Mouse (Mus musculus) MEL (cell line): ENCODE measurements around the gene Slc16a11. TPM values are rescaled to one million over a fixed set of nuclear protein-coding genes. Genes with fewer than 3 reads are reported as not detected.

ENCODE experiments used
- DNase-seq: peaks from one replicate; pipeline ENCODE4 v3.0.0; 2011; ENCODE audit warnings: low read depth, low spot score
- H3K27ac ChIP-seq: 2 replicates; pipeline ENCODE4 v1.5.1; 2012; ENCODE audit warnings: low read depth, mild to moderate bottlenecking, control low read depth, low read length, moderate library complexity; ENCODE audit not compliant: control insufficient read depth
- H3K27me3 ChIP-seq, 2 experiments: fragments of 150-350 bp in 1 of 2; sonication (generic) in 1 of 2; 2 replicates each; pipeline ENCODE4 v1.6.1; 2012; ENCODE audit warnings: low read length in 2 of 2, mild to moderate bottlenecking in 2 of 2, improper control_type of control experiment in 1 of 2, moderate library complexity in 1 of 2; ENCODE audit not compliant: insufficient read depth in 2 of 2, control insufficient read depth in 1 of 2
- H3K36me3 ChIP-seq, 2 experiments: 2 replicates each; pipeline ENCODE4 v1.6.1; 2012 to 2014; ENCODE audit warnings: low read length in 2 of 2, improper control_type of control experiment in 1 of 2, inconsistent platforms in 1 of 2, mild to moderate bottlenecking in 1 of 2; ENCODE audit not compliant: insufficient read depth in 2 of 2, control insufficient read depth in 1 of 2
- H3K4me1 ChIP-seq, 2 experiments: fragments of 150-350 bp in 1 of 2; sonication (generic) in 1 of 2; 2 replicates each; pipeline ENCODE4 v1.6.1; 2012; ENCODE audit warnings: low read length in 2 of 2, improper control_type of control experiment in 1 of 2, mild to moderate bottlenecking in 1 of 2; ENCODE audit not compliant: insufficient read depth in 2 of 2, control insufficient read depth in 1 of 2
- H3K4me3 ChIP-seq, 2 experiments: fragments of 150-350 bp in 1 of 2; sonication (generic) in 1 of 2; 2 replicates each; pipeline ENCODE4 v1.5.1; 2012; ENCODE audit warnings: low read depth in 2 of 2, low read length in 2 of 2, mild to moderate bottlenecking in 2 of 2, moderate library complexity in 2 of 2, control low read depth in 1 of 2, improper control_type of control experiment in 1 of 2; ENCODE audit not compliant: control insufficient read depth in 1 of 2, insufficient read depth in 1 of 2
- H3K79me2 ChIP-seq: 2 replicates; pipeline ENCODE4 v1.6.1; 2012; ENCODE audit warnings: mild to moderate bottlenecking, low read length, moderate library complexity; ENCODE audit not compliant: control insufficient read depth, poor library complexity, insufficient read depth
- H3K9ac ChIP-seq: 2 replicates; pipeline ENCODE4 v1.6.1; 2012; ENCODE audit warnings: low read depth, mild to moderate bottlenecking, control low read depth, low read length, moderate library complexity; ENCODE audit not compliant: control insufficient read depth, poor library complexity, severe bottlenecking
- H3K9me3 ChIP-seq: fragments of 150-350 bp; sonication (generic); replicated peaks from 2 replicates; pipeline ENCODE4 v1.6.1; 2012; ENCODE audit warnings: mild to moderate bottlenecking, low read length, improper control_type of control experiment, moderate library complexity; ENCODE audit not compliant: insufficient read depth
- BHLHE40 ChIP-seq: IDR thresholded peaks from 2 replicates; pipeline ENCODE4 v1.6.1; 2012; ENCODE audit warnings: low read depth, mild to moderate bottlenecking, inconsistent platforms, low read length, improper control_type of control experiment, borderline replicate concordance
- CHD1 ChIP-seq: IDR thresholded peaks from 2 replicates; pipeline ENCODE4 v1.6.1; 2012; ENCODE audit warnings: low read depth, mild to moderate bottlenecking, inconsistent platforms, low read length, improper control_type of control experiment
- CHD2 ChIP-seq: IDR thresholded peaks from 2 replicates; pipeline ENCODE4 v1.6.1; 2011; ENCODE audit warnings: low read length, improper control_type of control experiment
- CTCF ChIP-seq, 3 experiments: IDR thresholded peaks in 2 of 3; conservative IDR thresholded peaks in 1 of 3; 2 replicates each; pipeline ENCODE4 v1.5.1; 2011 to 2012; ENCODE audit warnings: low read length in 3 of 3, low read depth in 2 of 3, mild to moderate bottlenecking in 2 of 3, improper control_type of control experiment in 1 of 3, inconsistent platforms in 1 of 3, mixed read lengths in 1 of 3, moderate library complexity in 1 of 3; ENCODE audit not compliant: control insufficient read depth in 1 of 3, insufficient read depth in 1 of 3, poor library complexity in 1 of 3, severe bottlenecking in 1 of 3
- E2F4 ChIP-seq: IDR thresholded peaks from 2 replicates; pipeline ENCODE4 v1.6.1; 2011; ENCODE audit warnings: low read depth, low read length, improper control_type of control experiment, borderline replicate concordance
- ELF1 ChIP-seq: IDR thresholded peaks from 2 replicates; pipeline ENCODE4 v1.6.1; 2014; ENCODE audit warnings: low read depth, mild to moderate bottlenecking, inconsistent platforms, low read length, improper control_type of control experiment, moderate library complexity
- EP300 ChIP-seq, 2 experiments: IDR thresholded peaks; 2 replicates each; pipeline ENCODE4 v1.6.1; 2011; ENCODE audit warnings: improper control_type of control experiment in 2 of 2, low read length in 2 of 2, low read depth in 1 of 2, mild to moderate bottlenecking in 1 of 2
- ETS1 ChIP-seq: IDR thresholded peaks from 2 replicates; pipeline ENCODE4 v1.6.1; 2012; ENCODE audit warnings: low read depth, mild to moderate bottlenecking, inconsistent platforms, low read length, improper control_type of control experiment, moderate library complexity
- GABPA ChIP-seq: IDR thresholded peaks from 2 replicates; pipeline ENCODE4 v1.6.1; 2012; ENCODE audit warnings: low read depth, mild to moderate bottlenecking, inconsistent platforms, low read length, improper control_type of control experiment, moderate library complexity
- GATA1 ChIP-seq: IDR thresholded peaks from 2 replicates; pipeline ENCODE4 v1.6.1; 2011; ENCODE audit warnings: low read depth, low read length, improper control_type of control experiment
- HCFC1 ChIP-seq: IDR thresholded peaks from 2 replicates; pipeline ENCODE4 v1.6.1; 2012; ENCODE audit warnings: low read depth, mild to moderate bottlenecking, inconsistent platforms, low read length, improper control_type of control experiment, moderate library complexity
- MAFK ChIP-seq: IDR thresholded peaks from 2 replicates; pipeline ENCODE4 v1.6.1; 2011; ENCODE audit warnings: low read depth, mild to moderate bottlenecking, low read length, improper control_type of control experiment, borderline replicate concordance
- MAZ ChIP-seq: IDR thresholded peaks from 2 replicates; pipeline ENCODE4 v1.6.1; 2012; ENCODE audit warnings: low read depth, mild to moderate bottlenecking, inconsistent platforms, low read length, improper control_type of control experiment
- MXI1 ChIP-seq: IDR thresholded peaks from 2 replicates; pipeline ENCODE4 v1.6.1; 2011; ENCODE audit warnings: mild to moderate bottlenecking, low read depth, low read length, improper control_type of control experiment
- MYC ChIP-seq: IDR thresholded peaks from 2 replicates; pipeline ENCODE4 v1.6.1; 2011; ENCODE audit warnings: low read depth, mild to moderate bottlenecking, low read length, improper control_type of control experiment, moderate library complexity
- NRF1 ChIP-seq: IDR thresholded peaks from 2 replicates; pipeline ENCODE4 v1.6.1; 2014; ENCODE audit warnings: low read depth, mild to moderate bottlenecking, inconsistent platforms, low read length, improper control_type of control experiment, moderate library complexity; ENCODE audit not compliant: poor library complexity, insufficient read depth, severe bottlenecking
- POLR2A ChIP-seq, 2 experiments: IDR thresholded peaks; 2 replicates each; pipeline ENCODE4 v1.6.1; 2011 to 2012; ENCODE audit warnings: low read length in 2 of 2, mild to moderate bottlenecking in 2 of 2, control low read depth in 1 of 2, improper control_type of control experiment in 1 of 2, low read depth in 1 of 2, moderate library complexity in 1 of 2; ENCODE audit not compliant: control insufficient read depth in 1 of 2, insufficient read depth in 1 of 2, poor library complexity in 1 of 2
- POLR2AphosphoS2 ChIP-seq: IDR thresholded peaks from 2 replicates; pipeline ENCODE4 v1.6.1; 2011; ENCODE audit warnings: low read length, improper control_type of control experiment
- POLR2AphosphoS5 ChIP-seq: IDR thresholded peaks from 2 replicates; pipeline ENCODE4 v1.6.1; 2012; ENCODE audit warnings: low read depth, borderline replicate concordance, mild to moderate bottlenecking, inconsistent platforms, low read length, moderate library complexity, mixed read lengths
- RAD21 ChIP-seq: IDR thresholded peaks from 2 replicates; pipeline ENCODE4 v1.6.1; 2011; ENCODE audit warnings: mild to moderate bottlenecking, low read depth, low read length, improper control_type of control experiment
- RCOR1 ChIP-seq: IDR thresholded peaks from 2 replicates; pipeline ENCODE4 v1.6.1; 2012; ENCODE audit warnings: low read depth, mild to moderate bottlenecking, inconsistent platforms, low read length, improper control_type of control experiment
- SIN3A ChIP-seq: IDR thresholded peaks from 2 replicates; pipeline ENCODE4 v1.6.1; 2012; ENCODE audit warnings: low read length, improper control_type of control experiment, inconsistent platforms
- SMC3 ChIP-seq: IDR thresholded peaks from 2 replicates; pipeline ENCODE4 v1.6.1; 2011; ENCODE audit warnings: low read depth, low read length, improper control_type of control experiment
- TAL1 ChIP-seq: IDR thresholded peaks from 2 replicates; pipeline ENCODE4 v1.6.1; 2012; ENCODE audit warnings: mild to moderate bottlenecking, inconsistent platforms, low read length, moderate library complexity, mixed read lengths
- TCF12 ChIP-seq: IDR thresholded peaks from 2 replicates; pipeline ENCODE4 v1.6.1; 2014; ENCODE audit warnings: low read depth, mild to moderate bottlenecking, inconsistent platforms, low read length, improper control_type of control experiment, moderate library complexity
- UBTF ChIP-seq: IDR thresholded peaks from 2 replicates; pipeline ENCODE4 v1.6.1; 2012; ENCODE audit warnings: low read depth, mild to moderate bottlenecking, inconsistent platforms, low read length, improper control_type of control experiment, moderate library complexity, borderline replicate concordance; ENCODE audit not compliant: insufficient read depth
- USF2 ChIP-seq, 2 experiments: IDR thresholded peaks; 2 replicates each; pipeline ENCODE4 v1.6.1; 2011 to 2012; ENCODE audit warnings: improper control_type of control experiment in 2 of 2, low read length in 2 of 2, borderline replicate concordance in 1 of 2, inconsistent platforms in 1 of 2, low read depth in 1 of 2, mild to moderate bottlenecking in 1 of 2; ENCODE audit not compliant: insufficient read depth in 1 of 2
- ZC3H11A ChIP-seq: IDR thresholded peaks from 2 replicates; pipeline ENCODE4 v1.6.1; 2012; ENCODE audit warnings: low read depth, mild to moderate bottlenecking, inconsistent platforms, low read length, improper control_type of control experiment
- ZKSCAN1 ChIP-seq: IDR thresholded peaks from 2 replicates; pipeline ENCODE4 v1.6.1; 2012; ENCODE audit warnings: low read depth, mild to moderate bottlenecking, inconsistent platforms, low read length, improper control_type of control experiment, moderate library complexity
- ZMIZ1 ChIP-seq: IDR thresholded peaks from 2 replicates; pipeline ENCODE4 v1.6.1; 2012; ENCODE audit warnings: low read depth, mild to moderate bottlenecking, inconsistent platforms, low read length, improper control_type of control experiment, moderate library complexity
- ZNF384 ChIP-seq: IDR thresholded peaks from 2 replicates; pipeline ENCODE4 v1.6.1; 2012; ENCODE audit warnings: low read depth, mild to moderate bottlenecking, inconsistent platforms, low read length, improper control_type of control experiment
- polyA plus RNA-seq, 2 experiments: library from polyadenylated mRNA; stranded (reverse) in 1 of 2; unstranded in 1 of 2; fragments of >175 nt in 1 of 2; fragments of >200 nt in 1 of 2; gene quantifications; 2 replicates each; pipeline versions ENCODE4 v1.2.1 to v1.2.4; 2012; ENCODE audit warnings: low replicate concordance in 2 of 2, low read depth in 1 of 2; ENCODE audit not compliant: insufficient read length in 2 of 2, insufficient read depth in 1 of 2, missing spikeins in 1 of 2
- total RNA-seq: library from RNA; depleted of rRNA; stranded (reverse); fragments of 300-350 nt; gene quantifications from 2 replicates; pipeline ENCODE4 v1.2.3, GENCODE M21; 2012

Slc16a11 gene
- total and polyA plus RNA-seq, 3 experiments = 0.31 to 1.2 TPM; not detected in 1

GRCm38 (mm10) chr11:70172298-70172697, 40.3 kb upstream of the Slc16a11 start:
- no peaks in the 10 kb centered on the region for H3K79me2 ChIP-seq
- H3K36me3 ChIP-seq = peaks cover 0 to 2% of the 10 kb centered on the region in 2 experiments; a peak in 1 of 4 replicates
- no peak overlapping the region for H3K9ac ChIP-seq
- no peak overlapping the region for H3K4me3 ChIP-seq
- H3K9me3 ChIP-seq = no peaks in the 10 kb centered on the region
- H3K27ac ChIP-seq = no peak overlapping the region
- no peaks in the 10 kb centered on the region for H3K27me3 ChIP-seq
- TF ChIP-seq CTCF (IDR thresholded peaks at IDR 0.05 in 2 of 3, conservative IDR thresholded peaks at IDR 0.05 in 1 of 3; ENCODE audit: control insufficient read depth in 1 of 3, insufficient read depth in 1 of 3, low read depth in 2 of 3, low read length in 3 of 3, poor library complexity in 1 of 3, severe bottlenecking in 1 of 3) (peak in 2 of 3 experiments; percentile 43 to 66; a peak in 4 of 6 replicates), ZKSCAN1 (no peak), USF2 (IDR thresholded peaks at IDR 0.05; ENCODE audit: borderline replicate concordance in 1 of 2, insufficient read depth in 1 of 2, low read depth in 1 of 2, low read length in 2 of 2) (no peak), MAZ (no peak), GATA1 (no peak), MXI1 (no peak), ZNF384 (no peak), BHLHE40 (no peak), SMC3 (peak; percentile 26; the same call in 1 of the 2 replicates), ZMIZ1 (no peak), MAFK (no peak), ZC3H11A (0 out of 2 replicates have a peak, but pooled peaks have one; percentile 12), HCFC1 (no peak), ETS1 (no peak), TCF12 (no peak), E2F4 (no peak)
- peaks cover 0 to 8% of the 10 kb centered on the region in 2 experiments; a peak in 2 of 4 replicates for H3K4me1 ChIP-seq
- DNase-seq = peak; percentile 46

DNA sequence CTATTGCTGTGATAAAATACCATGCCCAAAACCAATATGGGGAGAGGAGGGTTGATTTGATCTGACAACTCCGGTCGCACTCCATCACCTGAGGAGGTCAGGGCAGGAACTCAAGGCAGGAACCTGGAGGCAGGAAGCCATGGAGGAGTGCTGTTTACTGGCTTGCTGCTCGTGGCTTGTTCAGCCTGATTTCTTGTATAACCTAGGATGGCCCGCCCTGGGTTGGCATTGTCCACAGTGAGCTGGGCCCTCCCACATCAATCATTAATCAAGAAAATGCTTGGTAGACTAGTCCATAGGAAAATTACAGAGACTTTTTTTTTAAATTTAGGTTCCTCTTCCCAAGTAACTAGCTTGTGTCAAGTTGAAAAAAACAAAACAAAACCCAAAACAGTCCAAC, 38.1 kb upstream of the Slc16a11 start:
- Histone ChIP-seq H3K9ac (no peak overlapping the region), H3K4me3 (no peak overlapping the region), H3K9me3 (no peaks in the 10 kb centered on the region), H3K27me3 (no peaks in the 10 kb centered on the region), H3K4me1 (peaks cover 0 to 8% of the 10 kb centered on the region in 2 experiments; a peak in 2 of 4 replicates), H3K27ac (no peak overlapping the region), H3K79me2 (no peaks in the 10 kb centered on the region), H3K36me3 (peaks cover 0 to 2% of the 10 kb centered on the region in 2 experiments; a peak in 1 of 4 replicates)
- no peak for TF ChIP-seq CHD1
- TF ChIP-seq RCOR1 = no peak
- TF ChIP-seq UBTF = no peak
- TF ChIP-seq MYC = no peak
- TF ChIP-seq GABPA = no peak
- TF ChIP-seq MXI1 = no peak
- no peak for TF ChIP-seq SMC3
- TF ChIP-seq SIN3A = no peak
- TF ChIP-seq NRF1 = no peak
- TF ChIP-seq POLR2A (IDR thresholded peaks at IDR 0.05; ENCODE audit: control insufficient read depth in 1 of 2, insufficient read depth in 1 of 2, low read depth in 1 of 2, low read length in 2 of 2, poor library complexity in 1 of 2) = no peak
- TF ChIP-seq POLR2AphosphoS2 = no peak
- no peak for TF ChIP-seq EP300 (IDR thresholded peaks at IDR 0.05; ENCODE audit: low read depth in 1 of 2, low read length in 2 of 2)
- TF ChIP-seq ELF1 = no peak
- TF ChIP-seq GATA1 = no peak
- TF ChIP-seq CHD2 = no peak
- TF ChIP-seq TAL1 = no peak
- no peak for TF ChIP-seq POLR2AphosphoS5
- TF ChIP-seq RAD21 = no peak
- no peak for DNase-seq
